Mouse (Mus musculus): ENCODE data around the gene Nup54.

The Nup54 gene

DNA sequence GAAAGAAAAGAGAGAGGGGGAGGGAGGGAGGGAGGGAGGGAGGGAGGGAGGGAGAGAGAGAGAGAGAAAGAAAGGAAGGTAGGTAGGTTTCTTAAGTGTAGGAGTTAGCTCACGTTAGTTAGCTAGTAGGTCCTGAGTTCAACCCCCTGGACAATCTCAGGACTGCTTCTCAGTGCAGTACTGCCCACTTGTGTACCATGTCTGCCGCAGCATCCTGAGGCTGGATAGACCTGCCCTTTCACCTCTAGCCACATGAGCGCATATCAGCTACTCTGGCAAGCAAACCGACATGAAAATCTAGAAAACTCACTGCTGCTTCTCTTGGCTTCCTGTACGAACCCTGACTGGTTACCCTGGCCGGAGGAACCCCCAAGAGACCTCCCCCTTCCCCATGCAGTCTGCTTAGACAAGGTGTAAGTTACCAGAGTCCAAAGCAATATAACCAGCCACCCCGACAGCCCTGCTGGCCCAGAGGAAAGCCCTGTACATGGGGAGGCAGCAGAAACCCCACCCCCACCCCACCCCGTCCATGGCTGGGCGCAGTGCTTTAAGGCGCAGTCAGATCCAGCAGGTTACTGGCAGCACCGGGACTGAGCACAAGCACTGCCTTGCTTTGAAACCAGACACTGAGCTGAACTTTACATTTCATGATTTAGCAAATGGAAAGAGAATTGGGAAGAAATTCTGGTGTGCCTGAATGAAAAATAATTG is 21.6 kb downstream of the Nup54 start:
- DNase-seq (ENCODE audit: low spot score in 2 of 2), result no peak

DNA sequence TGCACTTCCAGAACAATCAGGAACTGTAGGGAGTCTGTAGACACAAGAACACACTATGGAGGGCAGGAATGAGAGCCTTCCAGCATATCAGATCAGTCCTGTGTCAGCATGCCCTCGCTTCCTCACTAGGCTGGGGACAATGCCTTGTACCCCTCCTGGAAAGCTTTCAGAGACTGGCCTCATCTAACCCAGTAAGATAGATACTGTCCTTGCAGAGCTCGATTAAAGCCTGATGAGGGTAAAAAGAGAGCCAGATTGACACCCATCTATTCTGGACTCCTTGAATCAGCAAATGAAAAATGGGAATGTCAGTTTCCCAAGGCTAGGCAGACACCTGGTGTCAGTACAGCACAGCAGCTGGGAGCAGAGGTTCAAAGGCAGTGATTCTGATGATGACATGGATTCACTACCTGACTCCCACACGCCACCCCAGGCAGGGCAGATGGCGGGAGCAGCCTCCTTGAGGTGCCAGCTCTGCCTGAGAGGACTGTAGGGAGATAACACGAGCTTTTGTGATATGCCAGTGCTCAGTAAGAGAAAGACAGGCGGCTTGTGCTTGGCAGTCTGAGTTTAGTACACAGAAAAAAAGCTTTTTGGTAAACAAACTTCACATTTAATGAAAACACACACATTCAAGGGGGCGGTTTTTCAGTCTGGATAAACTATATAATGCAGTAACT is 23.4 kb downstream of the Nup54 start:
- no peak for DNase-seq (ENCODE audit: low spot score in 2 of 2)

DNA sequence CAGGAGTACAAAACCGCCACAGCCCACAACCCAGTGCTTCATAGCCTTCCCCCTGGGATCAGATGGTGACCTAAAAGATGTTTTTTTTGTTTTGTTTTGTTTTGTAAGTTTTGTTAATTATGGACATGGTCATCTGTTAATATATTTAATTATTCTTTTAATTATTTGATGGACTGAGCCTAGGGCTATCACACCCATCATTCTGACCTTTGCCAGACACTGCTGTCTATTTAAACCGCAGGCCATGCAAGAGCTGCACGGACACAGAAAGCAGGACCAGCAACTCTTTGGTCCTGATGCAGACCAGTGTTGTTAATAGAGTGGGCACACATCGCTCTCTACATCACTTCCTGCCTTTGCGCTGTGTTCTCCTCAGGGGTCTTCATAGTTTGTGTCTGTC is 24.5 kb downstream of the Nup54 start:
- no peak for DNase-seq (ENCODE audit: low spot score in 2 of 2)

DNA sequence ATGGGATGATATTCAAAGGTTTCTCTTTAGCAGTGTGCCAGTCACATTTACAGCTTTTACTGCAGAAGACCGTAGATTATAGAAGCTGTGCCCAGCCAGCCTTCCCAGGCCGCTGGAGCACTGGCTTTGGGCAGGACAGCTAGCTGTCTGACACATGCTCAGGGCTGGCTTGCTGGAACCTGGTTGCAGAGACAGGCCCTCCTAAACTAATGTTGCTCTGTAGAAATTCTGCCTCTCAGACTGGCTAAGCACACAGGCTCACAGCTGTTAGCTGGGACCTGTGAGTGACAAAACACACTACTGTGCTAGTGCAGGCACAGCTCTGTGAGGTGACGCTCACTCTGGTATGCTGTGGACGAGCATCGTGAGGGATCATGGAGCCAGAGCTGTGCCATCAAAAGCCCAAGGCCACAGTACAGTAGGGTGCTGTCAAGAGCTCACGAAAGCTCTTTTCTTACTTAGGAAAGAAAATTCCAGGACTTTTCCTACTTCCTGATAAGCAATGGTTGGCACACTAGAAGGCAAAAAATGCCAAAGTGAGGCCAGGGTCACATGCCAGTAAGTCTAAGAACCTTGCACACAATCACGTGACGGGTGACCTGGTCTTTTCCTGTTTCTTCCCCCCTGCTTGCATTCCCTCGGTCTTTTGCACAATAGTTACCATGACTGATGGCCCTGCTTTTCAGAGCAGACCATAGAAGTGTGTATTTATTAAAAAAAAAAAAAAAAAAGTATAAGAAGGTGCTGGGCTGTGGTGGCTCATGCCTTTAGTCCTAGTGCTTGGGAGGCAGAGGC is 25.5 kb downstream of the Nup54 start:
- DNase-seq (ENCODE audit: low spot score in 2 of 2), result no peak

DNA sequence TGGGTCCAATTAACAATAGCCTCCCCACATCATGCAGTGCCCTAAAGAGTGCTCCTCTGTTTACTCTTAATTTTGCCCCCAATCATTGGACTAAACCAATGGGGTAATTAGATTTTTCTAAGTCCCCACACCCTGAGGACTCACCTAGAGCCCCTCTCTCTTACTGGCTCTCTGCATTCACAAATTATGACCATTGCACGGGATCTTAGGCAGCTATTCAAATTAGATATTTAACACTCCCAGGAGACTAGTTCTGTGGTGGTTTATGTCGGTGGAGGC is 30.7 kb downstream of the Nup54 start:
- no peak for DNase-seq (ENCODE audit: low spot score in 2 of 2)

DNA sequence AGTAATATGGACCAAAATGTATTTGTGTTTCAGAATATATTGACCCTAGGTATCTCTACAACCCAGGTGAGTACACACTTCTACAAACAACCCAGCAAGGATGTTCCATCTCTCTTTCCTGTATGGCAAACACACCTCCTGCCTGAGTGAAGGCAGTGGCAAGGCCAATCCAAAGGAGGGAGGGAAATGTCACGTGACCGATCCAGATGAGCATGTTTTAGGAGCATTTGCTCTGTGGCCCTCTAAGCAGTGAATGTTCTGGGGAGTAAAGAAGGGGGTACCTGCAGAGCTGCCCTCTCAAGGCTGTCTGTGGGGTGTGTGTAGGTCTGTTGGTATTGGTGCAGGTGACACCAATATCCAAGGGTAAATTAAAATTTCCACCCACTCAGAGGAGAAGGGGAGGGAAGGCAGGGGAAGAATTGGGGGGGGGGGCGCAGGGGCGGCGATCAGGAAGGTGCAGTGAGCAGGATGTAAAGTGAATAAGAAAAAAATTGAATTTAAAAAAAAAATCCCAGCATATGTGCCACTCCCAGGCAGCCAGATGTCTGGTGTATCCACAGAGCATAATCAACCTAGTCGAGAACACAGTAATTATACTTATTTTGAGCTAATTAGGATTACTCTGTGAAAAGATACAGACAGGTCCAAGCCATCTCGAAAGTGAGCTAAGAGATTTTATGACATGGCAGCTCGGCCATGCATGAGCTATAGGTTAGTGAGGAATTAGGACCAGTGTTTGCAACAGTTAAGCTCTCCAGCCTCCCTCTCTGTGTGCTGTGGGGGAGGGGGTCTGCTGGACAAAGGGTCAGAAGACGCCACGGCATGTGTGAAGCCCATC is 31.2 kb downstream of the Nup54 start:
- DNase-seq (ENCODE audit: low spot score in 2 of 2), result no peak

DNA sequence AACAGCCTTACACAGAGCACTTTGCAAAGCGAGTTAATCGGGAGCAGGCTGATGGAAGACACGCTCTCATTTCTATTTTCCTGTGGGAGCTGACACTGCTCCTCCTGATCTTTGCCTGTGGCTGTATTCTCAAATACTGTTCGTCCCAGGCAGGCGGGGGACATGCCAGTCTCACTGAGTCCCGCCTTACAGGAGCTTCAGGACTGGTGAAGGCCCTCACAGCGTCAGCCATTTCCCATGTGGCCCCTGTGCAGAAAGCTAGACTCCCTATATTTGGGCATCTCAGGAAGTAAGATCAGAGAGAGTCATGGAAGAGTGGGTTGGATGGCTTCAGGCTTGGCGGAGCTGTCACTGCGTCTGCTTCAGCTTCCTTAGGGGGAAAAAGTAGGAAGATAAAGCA is 32.2 kb downstream of the Nup54 start:
- no peak for DNase-seq (ENCODE audit: low spot score in 2 of 2)

DNA sequence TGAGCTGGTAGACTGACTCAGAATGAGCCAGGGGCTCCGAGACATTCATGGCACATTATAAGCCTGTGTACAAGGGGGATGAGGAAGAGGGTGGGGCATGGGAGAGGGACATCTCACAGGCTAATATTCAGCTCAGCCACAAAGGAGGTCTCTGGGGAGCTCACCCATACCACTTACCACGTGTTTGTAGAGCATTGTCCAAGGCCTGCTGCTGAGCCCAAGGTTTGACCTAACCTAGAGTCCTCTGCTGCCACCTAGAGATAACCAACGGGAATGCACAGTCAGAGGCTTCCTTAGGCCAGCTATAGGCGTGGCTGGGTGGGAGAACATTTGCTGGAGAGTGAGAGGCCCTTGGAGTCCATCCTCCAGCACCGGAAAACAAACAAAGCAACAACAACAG is 36.9 kb downstream of the Nup54 start:
- DNase-seq (ENCODE audit: low spot score in 2 of 2), result peak; percentile 78 to 89

DNA sequence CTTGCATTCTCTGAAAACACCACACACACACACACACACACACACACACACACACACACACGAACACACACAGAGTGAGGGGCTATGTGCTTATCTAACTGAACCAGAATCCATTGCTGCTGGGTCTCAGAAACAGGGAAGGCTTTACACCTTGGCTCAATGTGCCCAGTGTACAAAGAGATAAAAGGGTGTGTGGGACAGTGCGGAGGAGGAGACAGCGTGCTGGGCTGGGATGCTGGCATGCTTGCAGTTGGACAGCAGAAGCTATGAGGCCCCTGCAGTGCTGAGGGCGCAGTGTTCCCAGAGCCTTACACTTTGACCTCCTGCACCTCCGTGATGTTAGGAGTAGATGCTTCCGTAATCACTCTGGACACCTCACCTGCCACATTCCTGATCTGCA is 38.5 kb downstream of the Nup54 start:
- DNase-seq (ENCODE audit: low spot score in 2 of 2), result no peak

DNA sequence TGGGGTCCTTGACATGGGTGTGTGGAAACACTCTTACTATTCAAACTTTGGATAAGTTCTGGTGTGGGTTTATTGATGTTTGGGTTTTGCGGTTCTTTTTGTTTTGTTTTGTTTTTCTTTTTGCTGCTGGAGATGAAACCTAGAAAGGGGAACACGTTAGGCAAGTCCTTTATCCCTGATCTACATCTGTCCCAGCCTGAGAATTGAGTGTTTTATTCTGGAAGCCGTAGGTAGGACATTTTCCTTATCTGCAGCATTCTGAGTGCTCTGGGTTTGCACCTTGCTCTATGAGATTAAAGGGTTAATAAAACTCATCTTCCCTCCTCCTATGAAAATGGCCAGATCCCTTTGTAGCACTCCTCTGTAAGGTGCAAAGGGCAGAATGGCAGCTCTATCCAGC is 39.3 kb downstream of the Nup54 start:
- DNase-seq (ENCODE audit: low spot score in 2 of 2), result no peak

DNA sequence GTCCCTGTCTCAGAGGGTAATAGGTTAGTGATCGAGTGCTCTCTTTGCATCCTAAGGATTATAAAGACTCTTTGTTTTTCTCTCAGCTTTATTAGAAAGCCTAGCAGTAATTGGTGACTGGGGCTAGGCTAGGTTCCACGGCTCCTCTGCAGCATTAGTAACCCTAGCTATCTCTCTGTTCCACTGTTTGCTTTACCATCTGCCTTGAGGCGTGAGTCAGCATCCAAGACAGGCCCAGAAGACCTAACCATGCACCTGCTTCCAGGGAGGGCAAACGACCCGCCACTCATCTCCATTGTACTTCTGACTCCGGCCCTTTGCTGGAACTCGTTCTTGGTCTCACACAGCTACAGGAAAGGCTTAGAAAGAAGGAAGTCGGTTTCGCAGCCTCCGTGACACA is 41.2 kb downstream of the Nup54 start:
- DNase-seq (ENCODE audit: low spot score in 2 of 2), result no peak

DNA sequence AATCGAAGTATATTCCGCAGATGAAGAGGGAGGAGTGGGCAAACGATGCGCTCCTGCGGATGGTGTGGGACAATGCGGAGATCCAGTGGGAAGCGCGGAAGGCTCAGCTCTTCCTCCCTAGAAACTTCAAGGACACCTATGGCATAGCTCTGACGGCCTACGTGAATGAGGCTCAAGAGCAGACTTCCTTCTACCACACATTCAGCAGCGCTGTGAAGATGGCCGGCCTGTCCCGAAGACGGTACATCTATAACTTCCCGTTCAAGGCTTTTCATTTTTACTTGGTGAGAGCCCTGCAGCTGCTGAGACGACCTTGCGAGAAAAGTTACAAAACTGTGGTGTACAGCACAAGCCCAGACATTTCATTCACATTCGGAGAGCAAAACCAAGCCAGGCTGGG is 42.5 kb downstream of the Nup54 start:
- DNase-seq (ENCODE audit: low spot score in 2 of 2), result no peak

DNA sequence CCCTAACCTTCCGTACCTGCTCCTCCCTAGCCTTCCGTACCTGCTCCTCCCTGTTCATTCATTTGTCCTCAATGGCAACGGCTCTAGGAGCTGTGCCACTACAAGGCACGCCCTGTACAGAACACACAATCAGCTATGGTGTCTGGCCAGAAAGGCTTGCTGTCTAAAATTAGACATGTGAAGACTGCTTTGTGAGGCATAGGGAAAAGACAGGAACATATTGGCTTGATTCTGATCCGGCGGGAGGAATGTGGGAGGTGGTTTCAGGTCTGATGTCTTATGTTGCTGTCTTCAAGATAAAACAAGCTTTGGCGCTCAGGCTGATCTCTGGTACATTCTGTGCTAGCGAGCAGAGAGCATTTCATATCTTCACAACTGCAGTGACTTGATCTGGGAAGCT is 44.4 kb downstream of the Nup54 start:
- DNase-seq (ENCODE audit: low spot score in 2 of 2), result no peak

DNA sequence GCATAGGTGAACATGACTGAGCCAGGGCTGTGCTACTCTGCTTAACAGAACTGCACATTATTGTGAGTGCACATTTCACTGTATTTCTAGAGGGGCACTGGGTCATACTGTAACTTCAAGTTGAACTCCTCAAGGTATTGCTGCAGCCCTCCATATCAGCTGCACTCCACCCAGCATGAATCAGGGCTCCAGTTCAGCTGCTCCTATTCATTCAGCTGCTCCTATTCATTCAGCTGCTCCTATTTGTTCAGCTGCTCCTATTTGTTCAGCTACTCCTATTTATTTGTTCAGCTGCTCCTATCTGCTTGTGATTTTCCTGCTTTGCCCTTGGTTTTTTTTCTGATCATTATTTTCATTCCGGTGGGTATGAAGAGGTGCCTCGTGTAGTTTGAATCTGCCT is 45.0 kb downstream of the Nup54 start:
- DNase-seq (ENCODE audit: low spot score in 2 of 2), result no peak

DNA sequence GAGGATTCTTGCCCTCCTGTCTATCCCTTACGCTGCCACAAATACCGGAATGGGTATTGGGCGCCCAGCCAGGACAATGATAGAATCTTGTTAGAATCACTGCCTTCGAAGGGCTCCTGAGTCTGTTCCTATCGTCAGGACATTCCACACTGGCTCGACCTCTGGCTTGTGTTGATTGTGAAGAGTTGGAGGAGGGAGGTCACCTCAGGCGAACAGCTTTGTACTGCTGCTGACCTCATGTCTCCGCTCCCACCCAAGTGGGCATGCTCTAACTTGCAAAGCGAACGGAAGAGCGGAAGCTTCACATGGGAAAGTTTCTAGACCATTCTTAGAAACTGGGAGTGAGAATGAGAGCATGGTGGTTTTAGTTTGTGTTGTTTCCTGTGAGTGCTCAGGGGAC is 47.6 kb downstream of the Nup54 start:
- no peak for DNase-seq (ENCODE audit: low spot score in 2 of 2)

DNA sequence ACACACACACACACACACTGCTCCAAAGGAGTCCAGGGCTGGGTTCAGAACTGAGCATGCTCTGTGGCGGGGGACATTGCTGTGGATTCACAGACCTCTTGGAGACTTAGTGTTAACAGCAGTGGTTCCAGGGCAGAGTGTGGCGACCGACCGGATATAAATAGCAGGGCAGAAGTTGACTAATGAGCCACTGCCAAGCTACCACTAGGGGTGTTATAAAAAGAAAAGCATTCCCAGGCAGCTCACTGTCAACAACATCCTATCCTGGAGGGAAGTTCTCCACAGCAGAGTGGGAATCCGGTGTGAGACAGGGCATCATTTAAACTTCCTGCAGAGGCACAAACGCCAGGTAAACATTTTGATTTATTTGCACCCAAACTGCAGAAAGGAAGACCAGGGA is 48.4 kb downstream of the Nup54 start:
- no peak for DNase-seq (ENCODE audit: low spot score in 2 of 2)

DNA sequence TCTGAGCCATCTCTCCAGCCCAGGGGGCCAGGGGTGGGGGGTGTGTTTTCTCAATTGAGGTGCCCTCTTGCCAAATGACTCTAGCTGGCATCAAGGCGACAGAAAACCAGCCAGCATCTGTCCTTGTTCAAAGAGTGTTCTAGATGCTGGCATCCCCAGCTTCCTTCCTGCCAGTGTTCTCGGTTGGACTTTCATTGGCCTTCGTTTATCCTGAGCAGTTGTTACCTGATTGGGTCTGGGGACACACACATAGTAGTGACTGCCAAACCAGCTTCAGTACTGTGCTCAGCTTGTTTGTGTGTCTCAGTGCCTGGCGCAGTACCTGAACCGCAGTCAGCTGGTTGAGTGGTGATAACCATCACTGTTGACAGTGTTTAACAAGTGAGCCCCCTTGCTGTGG is 48.9 kb downstream of the Nup54 start:
- no peak for DNase-seq (ENCODE audit: low spot score in 2 of 2)

DNA sequence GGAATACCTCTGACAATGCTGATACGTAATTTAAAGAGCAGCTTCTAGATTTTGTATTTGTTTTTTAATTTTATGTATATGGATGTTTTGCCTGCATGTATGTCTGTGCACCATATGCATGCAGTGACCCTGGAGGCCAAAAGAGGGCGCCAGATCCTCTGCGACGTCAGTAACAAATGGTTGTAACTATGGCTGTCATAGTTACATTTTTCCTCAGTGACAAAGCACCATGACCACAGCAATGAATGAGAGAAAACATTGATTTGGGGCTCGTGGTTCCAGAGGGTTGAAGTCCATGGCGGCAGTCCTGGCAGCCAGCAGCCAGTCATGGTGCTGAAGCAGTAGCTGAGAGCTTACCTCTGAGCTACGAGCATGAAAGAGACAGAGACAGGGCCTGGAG is 50.2 kb downstream of the Nup54 start:
- DNase-seq (ENCODE audit: low spot score in 2 of 2), result peak; percentile 44 to 78

DNA sequence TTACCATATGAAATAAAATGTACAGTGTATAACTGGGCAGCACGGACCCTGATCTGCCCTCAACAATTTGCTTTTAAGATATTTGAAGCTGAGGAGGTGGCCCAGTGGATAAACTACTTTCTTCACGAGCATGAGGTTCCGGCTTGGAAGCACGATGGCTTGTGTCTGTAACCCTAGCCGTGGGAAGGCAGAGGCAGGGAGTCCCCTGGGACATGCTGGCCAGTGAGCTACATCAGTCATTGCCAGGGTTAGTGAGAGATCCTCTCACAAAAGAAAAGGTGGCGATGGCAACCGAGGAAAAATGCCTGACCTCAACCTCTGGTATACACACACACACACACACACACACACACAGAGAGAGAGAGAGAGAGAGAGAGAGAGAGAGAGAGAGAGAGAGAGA is 51.3 kb downstream of the Nup54 start:
- DNase-seq (ENCODE audit: low spot score in 2 of 2), result no peak

DNA sequence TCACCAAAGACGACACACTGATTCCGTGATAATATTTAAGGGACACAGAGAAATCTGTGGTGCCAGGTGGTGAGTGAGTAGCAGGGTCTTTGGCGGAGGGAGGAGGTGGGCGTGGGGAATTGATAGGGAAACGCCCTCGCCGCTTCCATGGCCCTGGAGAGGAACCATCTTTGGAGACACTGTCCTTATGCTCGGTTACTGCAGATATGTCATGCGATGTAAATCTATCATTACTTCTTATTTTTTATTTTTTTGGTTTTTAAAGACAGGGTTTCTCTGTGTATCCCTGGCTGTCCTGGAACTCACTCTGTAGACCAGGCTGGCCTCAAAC is 52.7 kb downstream of the Nup54 start:
- no peak for DNase-seq (ENCODE audit: low spot score in 2 of 2)

DNA sequence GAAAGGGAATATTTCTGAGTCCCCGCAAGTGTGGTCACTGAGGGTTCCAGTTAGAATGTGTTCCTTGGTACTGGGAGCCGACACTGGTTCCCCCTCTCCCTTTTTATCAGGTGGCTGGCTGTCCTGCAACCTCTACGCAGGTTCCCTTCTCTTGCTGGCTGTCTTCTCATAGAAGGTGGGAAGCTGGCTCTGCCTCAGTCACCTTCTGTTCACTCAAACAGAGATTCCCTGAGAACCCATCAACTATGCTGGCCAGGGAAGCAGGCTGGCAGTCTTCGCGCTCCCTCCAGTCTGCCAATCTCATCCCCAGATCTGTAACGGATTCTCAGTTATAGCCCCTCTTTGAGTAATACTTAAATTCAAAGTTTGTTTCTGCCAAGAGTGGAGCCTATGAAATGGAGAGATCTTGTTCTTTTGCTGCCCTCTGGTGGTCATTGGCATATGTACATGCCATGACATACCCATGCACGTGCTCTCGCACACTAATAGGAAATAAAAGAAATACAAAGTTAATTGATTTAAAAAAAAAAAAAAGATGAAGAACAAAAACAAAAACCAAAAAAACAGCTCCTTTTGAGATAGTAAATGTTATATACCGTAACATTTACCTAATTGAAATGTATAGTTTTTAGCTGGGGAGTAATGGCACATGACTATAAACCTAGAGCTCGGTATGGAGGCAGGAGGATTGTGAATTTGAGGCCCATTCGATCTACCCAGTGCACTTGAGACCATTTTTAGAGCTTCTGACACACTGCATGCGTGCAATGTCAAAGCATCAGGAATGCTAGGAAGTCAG is 53.3 kb downstream of the Nup54 start:
- peak; percentile 71 to 87 for DNase-seq (ENCODE audit: low spot score in 2 of 2)

Data from spleen, postnatal 4 days (tissue).